Mouse (Mus musculus) spleen, adult 2 months (tissue): ENCODE measurements around the gene Epha8. TPM values are rescaled to one million over a fixed set of nuclear protein-coding genes. Genes with fewer than 3 reads are reported as not detected.

Experiments
- DNase-seq, 2 experiments: peaks; one replicate each; pipeline versions ENCODE4 v3.0.0 to v3.0.0-alpha.2; 2012 to 2021; ENCODE audit warnings: low spot score in 2 of 2, low read depth in 1 of 2
- H3K27ac ChIP-seq: fragments of 200-500 bp; 2 replicates; pipeline ENCODE4 v1.5.1; 2012; ENCODE audit warnings: low read length, inconsistent platforms; ENCODE audit not compliant: insufficient read depth
- H3K27me3 ChIP-seq: fragments of 200-500 bp; 2 replicates; pipeline ENCODE4 v1.6.1; 2012; ENCODE audit warnings: mild to moderate bottlenecking, moderate library complexity, low read length, inconsistent platforms; ENCODE audit not compliant: control insufficient read depth, insufficient read depth
- H3K36me3 ChIP-seq: fragments of 200-500 bp; 2 replicates; pipeline ENCODE4 v1.6.1; 2012; ENCODE audit warnings: mild to moderate bottlenecking, low read length, inconsistent platforms; ENCODE audit not compliant: control insufficient read depth, insufficient read depth
- H3K4me1 ChIP-seq: fragments of 200-500 bp; 2 replicates; pipeline ENCODE4 v1.6.1; 2011; ENCODE audit warnings: inconsistent platforms; ENCODE audit not compliant: control insufficient read depth, insufficient read depth, insufficient read length
- H3K4me3 ChIP-seq: fragments of 200-500 bp; 2 replicates; pipeline ENCODE4 v1.5.1; 2011; ENCODE audit warnings: mild to moderate bottlenecking, inconsistent platforms; ENCODE audit not compliant: insufficient read depth, insufficient read length; ENCODE audit errors: extremely low read depth
- CTCF ChIP-seq: fragments of 200-500 bp; IDR thresholded peaks from 2 replicates; pipeline ENCODE4 v1.5.1; 2011; ENCODE audit warnings: mild to moderate bottlenecking, inconsistent platforms; ENCODE audit not compliant: insufficient read depth, insufficient read length, insufficient replicate concordance; ENCODE audit errors: extremely low read depth
- POLR2A ChIP-seq: fragments of 200-500 bp; IDR thresholded peaks from 2 replicates; pipeline ENCODE4 v1.6.1; 2011; ENCODE audit warnings: low read depth, low read length, inconsistent platforms
- WGBS: fragments of 180-500 bp; shearing (Covaris S2); methylation state at CpG from one replicate; pipeline ENCODE4 v1.1.7; 2018; 5-methylcytosine and 5-hydroxymethylcytosine counted together
- polyA plus RNA-seq: library from polyadenylated mRNA; depleted of rRNA; stranded (reverse); fragments of >200 nt; gene quantifications from 2 replicates; pipeline ENCODE4 v1.2.3, GENCODE M21; 2012

Epha8 gene
- polyA plus RNA-seq, 1 experiment = 0.46 TPM

- H3K27me3 ChIP-seq = peaks cover 13% of the 10 kb centered on the region
- no peak for TF ChIP-seq POLR2A
- TF ChIP-seq CTCF = no peak
- no peak for DNase-seq
- H3K4me3 ChIP-seq = no peak overlapping the region
- H3K4me1 ChIP-seq = no peaks in the 10 kb centered on the region
- H3K27ac ChIP-seq = no peak overlapping the region
- 80% methylated on average over 6 of the region's 6 CpGs for WGBS
- no peaks in the 10 kb centered on the region for H3K36me3 ChIP-seq
Observed at GRCm38 (mm10) chr4:136954562-136954961, 2.1 kb downstream of the Epha8 start.

- Histone ChIP-seq H3K27me3 (no peaks in the 10 kb centered on the region), H3K36me3 (no peaks in the 10 kb centered on the region), H3K4me1 (no peaks in the 10 kb centered on the region), H3K27ac (no peak overlapping the region), H3K4me3 (no peak overlapping the region)
- WGBS = 55% methylated on average over 10 of the region's 10 CpGs
- TF ChIP-seq POLR2A (no peak), CTCF (no peak)
- no peak for DNase-seq
Observed at GRCm38 (mm10) chr4:136949266-136949989, 7.2 kb downstream of the Epha8 start.

GRCm38 (mm10) chr4:136945397-136945796 lies 11.2 kb downstream of the Epha8 start:
- WGBS = 78% methylated on average over 17 of the region's 17 CpGs
- no peaks in the 10 kb centered on the region for H3K27me3 ChIP-seq
- H3K4me3 ChIP-seq = no peak overlapping the region

GRCm38 (mm10) chr4:136944558-136945350 lies 11.9 kb downstream of the Epha8 start:
- Histone ChIP-seq H3K27me3 (no peaks in the 10 kb centered on the region), H3K4me3 (no peak overlapping the region), H3K27ac (no peak overlapping the region), H3K36me3 (no peaks in the 10 kb centered on the region), H3K4me1 (no peaks in the 10 kb centered on the region)
- no peak for DNase-seq
- TF ChIP-seq CTCF (no peak), POLR2A (no peak)
- WGBS = 84% methylated on average over 11 of the region's 11 CpGs

More at GRCm38 (mm10) chr4:136945397-136945796, 11.2 kb downstream of the Epha8 start:
- H3K4me1 ChIP-seq = no peaks in the 10 kb centered on the region
- DNase-seq = no peak
- TF ChIP-seq POLR2A (no peak), CTCF (no peak)
- H3K36me3 ChIP-seq = no peaks in the 10 kb centered on the region
- H3K27ac ChIP-seq = no peak overlapping the region

- H3K36me3 ChIP-seq = no peaks in the 10 kb centered on the region
- no peaks in the 10 kb centered on the region for H3K4me1 ChIP-seq
- no peak overlapping the region for H3K4me3 ChIP-seq
- no peak for DNase-seq
- H3K27ac ChIP-seq = no peak overlapping the region
- TF ChIP-seq POLR2A = no peak
- TF ChIP-seq CTCF = no peak
- H3K27me3 ChIP-seq = no peaks in the 10 kb centered on the region
- 19% methylated on average over 13 of the region's 13 CpGs for WGBS
Observed at GRCm38 (mm10) chr4:136943175-136943574, 13.4 kb downstream of the Epha8 start.

- Histone ChIP-seq H3K27ac (no peak overlapping the region), H3K36me3 (no peaks in the 10 kb centered on the region), H3K4me1 (no peaks in the 10 kb centered on the region), H3K4me3 (no peak overlapping the region), H3K27me3 (no peaks in the 10 kb centered on the region)
- WGBS = 23% methylated on average over 18 of the region's 18 CpGs
- no peak for DNase-seq
- TF ChIP-seq POLR2A (no peak), CTCF (no peak)
Observed at GRCm38 (mm10) chr4:136942761-136943160, 13.9 kb downstream of the Epha8 start.
